13 mouse cellular contexts compared by ENCODE assay signal in genomic region chr15:86276538-86277264, GRCm38 (mm10).
A peak's percentile ranks its signal among the peaks of the same experiment; 100 is the strongest.
DNase-seq lines count a peak whose midpoint lies in the region; ATAC-seq and TF ChIP-seq lines count a peak whose summit lies in the region.
"Had no signal": no experiment of that assay in that cellular context is flagged by ENCODE, and none has a peak within 500 bp of the region (broad histone marks: within the 10 kb centered on the region; RNA-seq: fewer than 3 reads in every experiment).

No protein-coding gene starts in this region.

- no peak overlapping the region for H3K27ac ChIP-seq in kidney, postnatal 0 days
- no peak overlapping the region for H3K27ac ChIP-seq in embryonic facial prominence, embryonic 14.5 days (replicated peaks; ENCODE audit: low read depth, low read length)
- H3K27ac ChIP-seq in hindbrain, embryonic 13.5 days: peak overlapping the region; percentile 67
- H3K27ac ChIP-seq in midbrain, embryonic 13.5 days: peak overlapping the region; percentile 54
- H3K27ac ChIP-seq: embryonic facial prominence, embryonic 12.5 days; kidney, embryonic 15.5 days had no signal

- no peak overlapping the region for H3K4me3 ChIP-seq in kidney, postnatal 0 days (replicated peaks; ENCODE audit: low read depth, low read length)
- H3K4me3 ChIP-seq in embryonic facial prominence, embryonic 14.5 days (ENCODE audit: low read depth, low read length): no peak overlapping the region
- H3K4me3 ChIP-seq in hindbrain, embryonic 13.5 days: no peak overlapping the region
- no peak overlapping the region for H3K4me3 ChIP-seq in midbrain, embryonic 13.5 days (replicated peaks)
- H3K4me3 ChIP-seq: embryonic facial prominence, embryonic 12.5 days; kidney, embryonic 15.5 days; myocyte had no signal

- no peak overlapping the region for H3K4me2 ChIP-seq in kidney, postnatal 0 days (ENCODE audit: low read length)
- no peak overlapping the region for H3K4me2 ChIP-seq in embryonic facial prominence, embryonic 14.5 days (ENCODE audit: low read depth, low read length)
- no peak overlapping the region; the same call in 1 of the 2 replicates for H3K4me2 ChIP-seq in hindbrain, embryonic 13.5 days
- H3K4me2 ChIP-seq in midbrain, embryonic 13.5 days (replicated peaks): peak overlapping the region; percentile 38; the same call in 1 of the 2 replicates
- H3K4me2 ChIP-seq: embryonic facial prominence, embryonic 12.5 days; kidney, embryonic 15.5 days had no signal

- WGBS in kidney, postnatal 0 days: 80% methylated on average over 11 of the region's 11 CpGs
- WGBS in embryonic facial prominence, embryonic 14.5 days: 58% methylated on average over 11 of the region's 11 CpGs
- WGBS in hindbrain, embryonic 13.5 days: 35% methylated on average over 11 of the region's 11 CpGs
- 16% methylated on average over 11 of the region's 11 CpGs for WGBS in midbrain, embryonic 13.5 days

- H3K9ac ChIP-seq in kidney, postnatal 0 days (ENCODE audit: low read depth, low read length): no peak overlapping the region
- H3K9ac ChIP-seq in embryonic facial prominence, embryonic 14.5 days (ENCODE audit: low read depth, low read length): no peak overlapping the region
- H3K9ac ChIP-seq in hindbrain, embryonic 13.5 days: no peak overlapping the region
- no peak overlapping the region for H3K9ac ChIP-seq in midbrain, embryonic 13.5 days (replicated peaks)
- H3K9ac ChIP-seq: embryonic facial prominence, embryonic 12.5 days; kidney, embryonic 15.5 days had no signal

- peak; percentile 61 for DNase-seq in kidney, postnatal 0 days (ENCODE audit: low spot score)
- no peak for DNase-seq in kidney, adult 11 months
- DNase-seq in embryonic facial prominence, embryonic 14.5 days (ENCODE audit: low spot score): peak; percentile 54
- DNase-seq in left cerebral cortex, adult 9 months (ENCODE audit: low spot score in 2 of 2): no peak
- no peak for DNase-seq in right cerebral cortex, adult 2 months (ENCODE audit: low spot score in 2 of 2)
- no peak for DNase-seq in kidney, postnatal 25 days
- DNase-seq: thymus, postnatal 14 days had no signal

- peak; percentile 38; the same call in 1 of the 2 replicates for TF ChIP-seq CTCF in kidney, postnatal 0 days (IDR thresholded peaks at IDR 0.05; ENCODE audit: low read depth)

- peaks cover 6% of the 10 kb centered on the region for H3K4me1 ChIP-seq in kidney, postnatal 0 days (replicated peaks; ENCODE audit: insufficient read depth, low read length)
- peaks cover 26% of the 10 kb centered on the region for H3K4me1 ChIP-seq in embryonic facial prominence, embryonic 14.5 days (ENCODE audit: control insufficient read depth, insufficient read depth, low read length)
- peaks cover 63% of the 10 kb centered on the region for H3K4me1 ChIP-seq in hindbrain, embryonic 13.5 days (replicated peaks)
- peaks cover 64% of the 10 kb centered on the region for H3K4me1 ChIP-seq in midbrain, embryonic 13.5 days (replicated peaks)

- H3K36me3 ChIP-seq in kidney, postnatal 0 days (ENCODE audit: insufficient read depth, low read length): no peaks in the 10 kb centered on the region
- no peaks in the 10 kb centered on the region for H3K36me3 ChIP-seq in embryonic facial prominence, embryonic 14.5 days (ENCODE audit: control insufficient read depth, insufficient read depth, low read length)
- H3K36me3 ChIP-seq in hindbrain, embryonic 13.5 days: no peaks in the 10 kb centered on the region
- H3K36me3 ChIP-seq in midbrain, embryonic 13.5 days: no peaks in the 10 kb centered on the region
- H3K36me3 ChIP-seq: embryonic facial prominence, embryonic 12.5 days; kidney, embryonic 15.5 days had no signal

- no peaks in the 10 kb centered on the region for H3K27me3 ChIP-seq in kidney, postnatal 0 days (ENCODE audit: insufficient read depth, low read length)
- H3K27me3 ChIP-seq in embryonic facial prominence, embryonic 14.5 days (replicated peaks; ENCODE audit: control insufficient read depth, insufficient read depth, low read length): no peaks in the 10 kb centered on the region
- no peaks in the 10 kb centered on the region for H3K27me3 ChIP-seq in hindbrain, embryonic 13.5 days
- H3K27me3 ChIP-seq in midbrain, embryonic 13.5 days: peaks cover 25% of the 10 kb centered on the region
- H3K27me3 ChIP-seq: embryonic facial prominence, embryonic 12.5 days; kidney, embryonic 15.5 days had no signal

- no peak for ATAC-seq in kidney, postnatal 0 days (replicated peaks; ENCODE audit: low FRiP score, low read depth)
- no peak for ATAC-seq in embryonic facial prominence, embryonic 14.5 days (ENCODE audit: low read depth)
- 0 out of 2 replicates have a peak, but pooled peaks have one; percentile 29 for ATAC-seq in hindbrain, embryonic 13.5 days (ENCODE audit: low FRiP score)
- ATAC-seq in midbrain, embryonic 13.5 days: peak; percentile 49

- no peaks in the 10 kb centered on the region for H3K9me3 ChIP-seq in kidney, postnatal 0 days (replicated peaks; ENCODE audit: low read length)
- H3K9me3 ChIP-seq in embryonic facial prominence, embryonic 14.5 days (ENCODE audit: control insufficient read depth, low read length): no peaks in the 10 kb centered on the region
- no peaks in the 10 kb centered on the region for H3K9me3 ChIP-seq in hindbrain, embryonic 13.5 days
- H3K9me3 ChIP-seq in midbrain, embryonic 13.5 days: no peaks in the 10 kb centered on the region
- H3K9me3 ChIP-seq: embryonic facial prominence, embryonic 12.5 days; G1E; kidney, embryonic 15.5 days had no signal

Comparison
In these comparisons a context has a peak if more than half of its experiments do, and no peak if none do; other contexts are left out.
1. DNase-seq: peak in kidney, postnatal 0 days (single experiment) and embryonic facial prominence, embryonic 14.5 days (single experiment); none in kidney, adult 11 months (single experiment), left cerebral cortex, adult 9 months (0 of 2), right cerebral cortex, adult 2 months (0 of 2) and kidney, postnatal 25 days (0 of 2).
2. ATAC-seq: peak in hindbrain, embryonic 13.5 days (single experiment) and midbrain, embryonic 13.5 days (single experiment); none in kidney, postnatal 0 days (single experiment) and embryonic facial prominence, embryonic 14.5 days (single experiment).
3. H3K27ac ChIP-seq: peak in hindbrain, embryonic 13.5 days (single experiment) and midbrain, embryonic 13.5 days (single experiment); none in kidney, postnatal 0 days (single experiment) and embryonic facial prominence, embryonic 14.5 days (single experiment).